Mouse (Mus musculus): ENCODE measurements around the gene Gadd45a. TPM values are rescaled to one million over a fixed set of nuclear protein-coding genes. Genes with fewer than 3 reads are reported as not detected.
"Not testable (repeated sequence)": the region's sequence is repeated elsewhere in the genome, so short reads cannot be mapped to it uniquely, and the experiment has no call there.

Gene Gadd45a
- total RNA-seq, 2 experiments from 2014 or later, result 7.2 to 10.5 TPM

GRCm38 (mm10) chr6:67027438-67028142 is 9.7 kb downstream of the Gadd45a start:
- intact Hi-C loops (cut with DNase I), result no loop called here
- DNase-seq (ENCODE audit: low spot score in 2 of 2), result no peak

- intact Hi-C loops (cut with DNase I), result no loop called here
- DNase-seq (ENCODE audit: low spot score in 2 of 2), result no peak
Measured at GRCm38 (mm10) chr6:67026661-67027060, 10.6 kb downstream of the Gadd45a start.

GRCm38 (mm10) chr6:67023729-67024128 is 13.5 kb downstream of the Gadd45a start:
- no peak for DNase-seq (ENCODE audit: low spot score in 2 of 2)
- intact Hi-C loops (cut with DNase I), result no loop called here

- intact Hi-C loops (cut with DNase I), result no loop called here
- no peak for DNase-seq (ENCODE audit: low spot score in 2 of 2)
Measured at GRCm38 (mm10) chr6:67021308-67021707, 15.9 kb downstream of the Gadd45a start.

GRCm38 (mm10) chr6:67019001-67019400 is 18.3 kb downstream of the Gadd45a start:
- intact Hi-C loops (cut with DNase I), result not testable (repeated sequence)

GRCm38 (mm10) chr6:67018365-67018764 is 18.9 kb downstream of the Gadd45a start:
- DNase-seq (ENCODE audit: low spot score in 2 of 2), result no peak
- intact Hi-C loops (cut with DNase I), result no loop called here

More at GRCm38 (mm10) chr6:67019001-67019400, 18.3 kb downstream of the Gadd45a start:
- not testable (repeated sequence) for DNase-seq (ENCODE audit: low spot score in 2 of 2)

- intact Hi-C loops (cut with DNase I), result no loop called here
- no peak for DNase-seq (ENCODE audit: low spot score in 2 of 2)
Measured at GRCm38 (mm10) chr6:67016520-67017111, 20.6 kb downstream of the Gadd45a start.

- no peak for DNase-seq (ENCODE audit: low spot score in 2 of 2)
- intact Hi-C loops (cut with DNase I), result no loop called here
Measured at GRCm38 (mm10) chr6:67015739-67016519, 21.3 kb downstream of the Gadd45a start.

GRCm38 (mm10) chr6:67014679-67015075 is 22.6 kb downstream of the Gadd45a start:
- no peak for DNase-seq (ENCODE audit: low spot score in 2 of 2)
- intact Hi-C loops (cut with DNase I), result no loop called here

- intact Hi-C loops (cut with DNase I), result no loop called here
- no peak for DNase-seq (ENCODE audit: low spot score in 2 of 2)
Measured at GRCm38 (mm10) chr6:67013949-67014678, 23.1 kb downstream of the Gadd45a start.

GRCm38 (mm10) chr6:67013293-67013948 is 23.8 kb downstream of the Gadd45a start:
- intact Hi-C loops (cut with DNase I), result no loop called here
- DNase-seq (ENCODE audit: low spot score in 2 of 2), result no peak

- DNase-seq (ENCODE audit: low spot score in 2 of 2), result no peak
- intact Hi-C loops (cut with DNase I), result no loop called here
Measured at GRCm38 (mm10) chr6:67011217-67011518, 26.1 kb downstream of the Gadd45a start.

GRCm38 (mm10) chr6:67010370-67011216 is 26.7 kb downstream of the Gadd45a start:
- no peak for DNase-seq (ENCODE audit: low spot score in 2 of 2)

GRCm38 (mm10) chr6:67009888-67010287 is 27.4 kb downstream of the Gadd45a start:
- intact Hi-C loops (cut with DNase I), result no loop called here

More at GRCm38 (mm10) chr6:67010370-67011216, 26.7 kb downstream of the Gadd45a start:
- intact Hi-C loops (cut with DNase I), result no loop called here

GRCm38 (mm10) chr6:66999800-67000199 is 37.5 kb downstream of the Gadd45a start:
- no peak for DNase-seq (ENCODE audit: low spot score in 2 of 2)
- intact Hi-C loops (cut with DNase I), result no loop called here

More at GRCm38 (mm10) chr6:67009888-67010287, 27.4 kb downstream of the Gadd45a start:
- no peak for DNase-seq (ENCODE audit: low spot score in 2 of 2)

GRCm38 (mm10) chr6:66998645-66999044 is 38.6 kb downstream of the Gadd45a start:
- no peak for DNase-seq (ENCODE audit: low spot score in 2 of 2)
- intact Hi-C loops (cut with DNase I), result no loop called here

- intact Hi-C loops (cut with DNase I), result no loop called here
- no peak for DNase-seq (ENCODE audit: low spot score in 2 of 2)
Measured at GRCm38 (mm10) chr6:66996257-66996656, 41.0 kb downstream of the Gadd45a start.

GRCm38 (mm10) chr6:66995825-66996224 is 41.4 kb downstream of the Gadd45a start:
- intact Hi-C loops (cut with DNase I), result no loop called here
- DNase-seq (ENCODE audit: low spot score in 2 of 2), result no peak

GRCm38 (mm10) chr6:66994981-66995380 is 42.3 kb downstream of the Gadd45a start:
- intact Hi-C loops (cut with DNase I), result no loop called here
- DNase-seq (ENCODE audit: low spot score in 2 of 2), result no peak

Data from left cerebral cortex, postnatal 36 days (tissue).